Mouse (Mus musculus): ENCODE measurements around the gene Prr22.

DNA sequence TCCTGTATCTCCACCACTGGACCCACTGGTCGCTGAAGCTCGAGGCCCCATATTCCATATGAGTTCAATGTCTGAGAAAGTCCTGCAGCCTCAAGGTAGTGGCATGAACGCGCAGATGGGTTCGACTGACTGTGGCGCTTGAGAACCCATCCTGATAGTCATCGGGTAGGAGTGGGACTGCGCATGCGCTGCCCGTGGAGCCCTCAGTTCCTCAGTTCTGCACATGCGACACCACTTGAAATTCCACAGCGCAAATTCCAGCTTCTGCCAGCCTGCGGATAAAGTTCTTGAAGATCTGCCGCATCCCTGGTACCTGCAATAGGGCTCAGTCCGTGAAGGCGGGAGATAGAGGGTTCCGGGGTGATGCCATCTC, 29.3 kb upstream of the Prr22 start:
- TF ChIP-seq CTCF (IDR thresholded peaks at IDR 0.05; ENCODE audit: extremely low read depth, insufficient read length, insufficient replicate concordance, low read depth, low read length) (no peak), POLR2A (IDR thresholded peaks at IDR 0.05; ENCODE audit: low read depth, low read length) (no peak)

All from small intestine, adult 2 months (tissue).